Mouse (Mus musculus) frontal cortex, postnatal 36 days (tissue): ENCODE data around the gene Rps19.
"Not testable (repeated sequence)": the region's sequence is repeated elsewhere in the genome, so short reads cannot be mapped to it uniquely, and the experiment has no call there.

ENCODE experiments used
- DNase-seq, 2 experiments: peaks; one replicate each; pipeline ENCODE4 v3.0.0; 2022; ENCODE audit warnings: low spot score in 2 of 2

The Rps19 gene

DNA sequence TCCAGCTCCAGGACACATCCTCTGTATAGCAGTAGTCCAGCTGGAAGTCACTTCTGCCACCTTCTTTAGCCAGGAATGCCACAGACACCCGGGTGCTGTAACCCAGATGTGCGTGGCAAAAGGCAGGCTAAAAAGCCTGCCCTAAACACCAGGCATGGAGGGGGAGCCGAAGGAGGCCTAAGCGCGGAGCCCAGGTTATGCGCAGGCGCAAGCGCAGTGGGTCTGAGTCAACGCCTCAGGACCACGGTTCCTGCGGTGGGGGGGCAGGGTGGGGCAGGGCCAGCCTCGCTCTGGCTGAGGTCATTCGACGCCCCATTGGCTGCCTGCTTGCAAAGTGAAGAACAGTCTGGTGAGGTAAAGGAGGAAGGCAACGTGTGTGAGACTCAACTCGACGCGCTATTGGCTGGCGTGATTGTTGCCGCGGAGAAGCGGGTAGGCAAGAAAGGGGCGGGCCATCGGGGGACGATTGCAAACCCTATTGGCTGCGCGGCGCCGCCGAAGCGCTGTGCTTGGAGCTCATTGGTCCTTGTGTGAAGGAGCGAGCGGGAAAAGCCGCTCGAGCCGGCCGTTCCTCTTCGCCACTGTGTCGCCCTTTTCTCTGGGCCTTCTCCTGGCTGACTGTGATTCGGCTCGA is 14.5 kb upstream of the Rps19 start, which contains the start of the genes Lypd4 and Dmrtc2:
Gene Lypd4, minus strand, starts transcription at position 410 of the 634 bp plus-strand sequence.
Gene Dmrtc2, plus strand, starts transcription at position 526 of the 634 bp plus-strand sequence.
- no peak for DNase-seq

DNA sequence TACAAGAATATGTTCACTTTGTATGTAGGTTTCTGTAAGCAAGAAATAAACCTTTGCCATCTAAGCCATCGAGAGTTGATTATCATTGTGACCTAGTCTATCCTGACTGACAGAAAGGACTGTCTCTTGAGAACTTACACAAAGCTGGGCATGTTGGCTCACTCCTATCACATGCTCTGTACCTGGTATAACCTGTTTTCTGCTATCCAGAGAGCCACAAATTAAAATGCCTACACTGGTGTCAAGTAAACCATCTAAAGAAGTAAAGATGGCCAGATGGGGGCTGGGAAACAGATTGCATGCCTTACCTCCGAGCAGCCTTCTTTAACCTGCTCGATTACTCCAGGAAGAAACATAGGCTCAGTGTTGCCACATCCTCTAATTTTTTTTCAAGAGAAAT is 6.6 kb upstream of the Rps19 start:
- no peak for DNase-seq

DNA sequence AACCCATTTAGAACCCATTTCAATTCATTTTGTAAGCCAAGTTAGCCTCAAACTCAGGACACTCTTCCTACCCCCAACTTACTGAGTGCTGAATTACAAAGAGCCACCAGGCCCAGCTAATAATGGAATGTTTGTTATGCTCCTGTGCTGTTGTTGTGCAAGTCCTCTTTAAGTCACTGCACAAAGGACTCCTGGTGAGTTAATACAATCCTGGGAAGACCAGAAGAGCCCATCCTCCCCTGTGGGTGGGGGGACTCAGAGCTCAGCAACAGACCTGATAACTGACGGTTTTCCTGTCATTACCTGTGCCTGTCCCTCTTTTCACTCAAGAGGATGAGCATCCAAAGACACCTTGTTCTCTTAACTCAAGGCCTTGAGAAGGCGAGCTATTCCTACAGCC is 4.6 kb upstream of the Rps19 start:
- no peak for DNase-seq

DNA sequence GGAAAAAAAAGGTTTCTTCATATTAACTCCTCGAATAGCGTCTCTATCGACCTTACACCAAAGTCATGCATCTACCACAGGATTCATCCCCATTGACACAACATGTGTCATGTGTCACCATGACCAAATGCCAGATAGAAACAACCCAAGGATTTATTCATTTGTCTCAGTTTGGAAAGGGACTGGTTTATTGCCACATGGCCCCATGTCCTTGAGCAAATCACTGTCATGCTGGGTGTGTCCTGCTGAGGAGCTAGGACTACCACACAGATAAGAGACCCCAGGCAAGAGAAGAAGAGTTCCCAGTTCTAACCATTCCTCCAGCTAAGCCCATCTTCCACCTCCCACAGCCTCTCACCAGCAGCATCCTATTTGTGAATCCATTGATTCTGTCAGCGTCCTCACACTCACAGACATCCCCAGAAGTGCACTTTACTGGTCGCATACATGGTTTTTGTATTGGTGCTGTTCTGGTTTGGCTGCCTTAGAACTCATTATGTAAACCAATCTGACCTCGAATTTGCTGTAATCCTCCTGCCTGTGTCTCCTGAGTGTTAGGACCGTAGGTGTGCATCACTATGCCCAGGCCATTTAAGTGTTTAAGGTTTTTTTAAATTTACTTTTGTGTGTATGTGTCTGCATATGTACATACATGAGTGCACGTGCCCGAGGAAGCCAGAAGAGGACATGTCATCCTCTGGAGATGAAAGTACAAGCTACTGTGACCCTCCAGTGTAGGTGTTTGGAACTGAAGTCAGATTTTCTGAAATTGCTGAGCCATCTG is 1.6 kb upstream of the Rps19 start:
- DNase-seq, result no peak

DNA sequence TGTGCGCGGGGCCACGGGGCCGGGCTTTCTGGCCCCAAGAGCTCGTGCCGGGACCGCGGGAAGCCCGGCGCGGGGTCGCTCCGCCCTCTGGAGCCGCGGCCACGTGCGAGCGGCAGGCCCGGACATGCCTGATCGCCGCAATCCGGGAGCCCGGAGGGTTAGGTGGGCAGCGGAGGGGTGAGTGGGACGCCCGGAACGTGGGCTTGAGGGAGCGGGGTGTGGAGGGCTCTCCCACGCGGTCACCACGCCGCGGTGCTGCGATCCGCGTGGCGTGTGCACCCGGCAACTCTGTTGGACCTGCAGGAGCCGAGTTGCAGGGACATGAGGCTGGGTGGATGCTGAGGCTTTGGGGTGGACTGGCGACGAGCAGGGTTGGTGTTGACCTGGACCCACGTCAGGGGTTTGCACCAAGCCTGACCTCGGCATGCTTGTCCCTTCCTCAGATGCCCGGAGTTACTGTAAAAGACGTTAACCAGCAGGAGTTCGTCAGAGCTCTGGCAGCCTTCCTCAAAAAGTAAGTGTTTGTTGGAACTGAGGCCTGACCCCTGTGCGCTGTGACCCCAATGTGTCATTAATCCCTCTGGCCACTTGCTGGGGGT is 621 bp downstream of the Rps19 start:
- no peak for DNase-seq

DNA sequence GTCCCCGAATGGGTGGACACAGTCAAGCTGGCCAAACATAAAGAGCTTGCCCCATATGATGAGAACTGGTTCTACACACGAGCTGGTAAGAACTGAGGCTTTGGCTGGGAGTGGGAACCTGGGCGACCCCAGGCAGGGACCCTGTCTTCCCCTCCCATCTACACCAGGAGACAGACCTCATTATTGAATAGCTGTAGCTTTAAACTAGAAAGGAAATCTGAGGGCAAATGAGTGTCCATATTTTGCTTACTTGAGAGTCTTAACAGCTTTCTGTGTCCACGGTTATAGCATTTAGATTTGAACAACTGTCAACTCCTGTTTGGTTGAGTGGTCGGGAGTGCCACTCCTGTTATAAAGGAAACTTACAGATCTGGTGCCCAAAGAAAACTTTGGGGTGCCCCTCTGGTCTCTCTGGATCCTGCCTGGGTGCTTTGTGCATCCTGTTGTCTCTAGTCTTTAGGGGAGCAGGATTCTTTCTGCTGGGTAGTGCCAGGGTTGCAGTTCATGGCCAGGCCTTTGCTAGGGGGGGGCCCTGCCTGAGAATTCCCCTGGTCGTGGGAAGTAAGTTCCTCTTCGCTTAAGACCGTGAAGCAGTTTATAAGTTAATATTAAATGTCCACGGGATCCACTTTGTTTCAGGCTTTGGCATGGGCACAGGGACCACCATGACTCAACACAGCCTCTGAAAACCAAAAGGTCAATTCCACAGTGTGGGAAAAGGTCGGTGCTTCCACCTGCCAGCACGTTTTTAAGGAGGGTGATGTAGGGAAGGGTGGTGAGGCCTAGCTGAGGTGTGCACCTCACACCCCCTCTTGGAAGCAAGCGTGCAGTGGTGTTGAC is 1.5 kb downstream of the Rps19 start:
- DNase-seq, result no peak

DNA sequence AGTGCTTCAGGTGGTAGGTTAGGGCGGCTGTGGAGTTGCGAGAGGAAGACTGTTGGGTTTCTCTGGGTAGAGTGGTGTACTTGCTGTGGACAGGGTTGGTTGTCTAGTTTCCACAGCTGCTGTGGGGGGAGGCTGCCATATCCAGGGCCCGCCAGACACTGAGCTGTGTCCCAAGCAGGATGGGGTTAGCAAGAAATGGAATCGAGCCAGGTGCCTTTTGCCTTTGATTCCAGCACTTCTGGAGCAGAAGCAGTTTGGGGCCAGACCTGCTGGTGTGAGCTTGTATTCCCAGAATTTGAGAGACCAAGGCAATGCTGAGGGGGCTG is 2.1 kb downstream of the Rps19 start:
- no peak for DNase-seq

DNA sequence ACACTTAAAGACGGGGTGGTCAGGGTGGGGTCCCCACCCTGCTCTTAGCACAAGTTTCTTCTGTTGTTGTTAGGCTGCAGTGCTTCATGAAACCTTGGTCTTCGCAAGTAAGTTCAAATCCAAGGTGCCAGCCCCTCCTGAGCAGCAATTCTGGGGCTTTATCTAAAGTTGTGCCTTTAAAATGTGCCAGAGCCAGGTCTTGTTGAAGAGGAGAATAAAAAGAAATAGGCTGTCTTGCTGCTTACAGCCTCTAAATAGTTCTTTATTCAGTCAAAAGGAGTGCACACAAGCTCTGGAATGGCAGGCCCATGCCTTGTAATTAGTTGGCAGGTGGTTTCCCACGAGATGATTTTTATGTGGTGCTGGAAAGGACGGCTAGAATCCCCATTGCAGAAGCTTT is 2.9 kb downstream of the Rps19 start:
- DNase-seq, result no peak

DNA sequence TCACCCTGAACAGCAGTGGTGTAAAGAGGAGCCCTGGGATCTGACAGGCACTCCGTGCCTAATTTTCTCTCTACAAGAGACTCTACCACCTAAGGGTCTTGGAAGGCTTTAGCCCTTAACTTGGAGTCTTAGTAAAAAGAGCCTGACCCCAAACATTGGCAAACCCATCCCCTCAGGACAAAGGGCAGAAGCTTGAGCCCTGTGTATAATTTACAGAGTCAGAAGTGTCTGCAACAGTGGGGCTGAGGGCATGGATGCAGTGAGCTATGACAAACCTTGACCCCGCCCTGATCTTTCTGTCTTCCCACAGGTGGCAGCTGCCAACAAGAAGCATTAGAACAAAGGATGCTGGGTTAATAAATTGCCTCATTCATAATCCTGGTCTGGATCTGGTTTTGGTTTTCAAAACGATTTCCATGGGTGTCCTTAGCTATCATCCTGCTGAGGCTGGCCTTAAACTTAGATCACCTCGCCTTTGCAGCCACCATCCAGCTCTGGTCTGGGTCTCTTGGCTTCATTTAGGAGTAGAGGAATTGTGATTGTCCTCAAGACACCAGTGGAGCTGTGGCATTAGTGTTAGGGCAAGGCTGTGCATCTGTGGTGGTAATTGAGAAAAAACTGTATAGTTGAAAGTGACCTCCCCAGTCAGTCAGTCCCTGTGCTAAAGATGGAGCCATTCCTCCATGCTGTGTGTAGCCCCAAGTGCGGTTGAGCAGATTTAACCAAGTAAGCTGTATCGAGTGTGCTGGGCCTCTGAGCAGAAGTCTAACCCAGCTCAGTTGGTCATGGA is 5.5 kb downstream of the Rps19 start:
- DNase-seq, result no peak

DNA sequence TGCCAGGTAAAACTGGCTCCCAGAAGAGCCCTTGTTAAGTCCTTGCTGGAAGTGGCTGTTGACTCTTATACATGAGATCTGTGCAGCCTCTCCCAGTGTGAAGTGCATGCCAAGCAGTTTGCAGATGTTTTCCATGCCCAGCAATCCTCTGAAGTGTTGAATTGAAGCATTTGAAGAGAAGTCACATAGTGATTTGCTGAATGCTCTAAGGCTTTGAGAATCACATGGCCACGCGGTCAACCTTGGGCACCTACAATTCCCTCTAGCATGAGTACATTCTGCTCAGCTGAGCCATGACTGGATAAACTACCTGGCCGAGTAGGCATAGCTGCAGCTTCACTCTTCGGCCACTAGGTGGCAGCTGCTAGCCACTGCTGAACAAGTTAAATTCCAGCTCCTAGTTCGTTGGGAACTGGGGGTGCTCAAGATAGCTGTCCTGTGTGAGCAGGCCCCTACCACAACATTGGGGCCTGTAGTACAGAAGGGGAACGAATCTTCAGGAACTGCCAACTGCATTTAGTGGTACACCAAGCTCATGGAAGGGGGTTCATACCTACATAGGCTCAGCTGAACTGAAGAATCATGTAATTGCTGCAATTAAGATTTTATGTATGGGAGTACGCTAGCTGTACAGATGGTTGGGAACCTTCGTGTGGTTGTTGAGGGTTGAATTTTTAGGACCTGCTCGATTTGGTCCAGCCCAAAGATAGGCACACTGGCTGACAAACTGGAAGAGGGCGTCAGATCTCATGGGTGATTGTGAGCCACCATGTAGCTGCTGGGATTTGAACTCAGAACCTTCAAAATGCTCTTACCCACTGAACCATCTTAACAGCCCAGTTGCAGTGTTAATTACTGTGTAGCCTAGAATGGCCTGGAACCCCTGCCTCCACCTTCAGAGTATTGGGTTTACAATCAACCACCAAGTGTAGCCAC is 6.4 kb downstream of the Rps19 start:
- peak; percentile 63 to 76 for DNase-seq

DNA sequence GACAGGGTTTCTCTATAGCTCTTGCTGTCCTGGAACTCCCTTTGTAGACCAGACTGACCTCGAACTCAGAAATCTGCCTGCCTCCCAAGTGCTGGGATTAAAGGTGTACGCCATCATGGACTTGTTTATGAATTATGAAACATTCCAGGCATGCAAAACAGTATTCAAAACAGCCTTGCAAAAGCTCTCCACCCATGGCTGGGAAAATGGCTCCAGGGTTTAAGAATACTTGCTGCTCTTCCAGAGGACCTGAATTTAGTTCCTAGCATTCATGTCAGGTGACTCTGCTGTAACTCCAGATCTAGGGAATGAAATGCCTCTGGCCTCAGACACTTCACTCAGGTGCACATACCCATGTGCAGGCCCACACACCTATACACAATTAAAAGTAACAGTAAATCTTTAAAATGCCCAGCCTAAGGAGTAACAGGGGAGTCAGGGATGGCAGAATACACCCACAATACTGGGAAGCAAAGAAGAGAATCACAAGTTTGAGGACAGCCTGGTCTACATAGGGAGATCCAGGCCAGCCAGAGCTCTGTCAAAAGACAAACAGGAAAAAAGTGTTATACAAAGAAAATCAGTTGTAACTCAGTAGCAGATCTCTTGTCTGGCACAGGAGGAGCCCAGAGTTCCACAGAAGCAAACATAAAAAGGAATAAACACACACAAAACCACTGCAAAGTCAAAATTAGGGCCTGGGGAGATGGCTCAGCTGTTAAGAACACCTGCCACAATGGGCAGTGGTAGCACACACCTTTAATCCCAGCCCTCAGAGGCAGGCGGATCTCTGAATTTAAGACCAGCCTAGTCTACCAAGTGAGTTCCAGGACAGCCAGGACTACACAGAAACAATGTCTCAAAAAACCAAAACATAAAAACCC is 7.3 kb downstream of the Rps19 start:
- no peak for DNase-seq

DNA sequence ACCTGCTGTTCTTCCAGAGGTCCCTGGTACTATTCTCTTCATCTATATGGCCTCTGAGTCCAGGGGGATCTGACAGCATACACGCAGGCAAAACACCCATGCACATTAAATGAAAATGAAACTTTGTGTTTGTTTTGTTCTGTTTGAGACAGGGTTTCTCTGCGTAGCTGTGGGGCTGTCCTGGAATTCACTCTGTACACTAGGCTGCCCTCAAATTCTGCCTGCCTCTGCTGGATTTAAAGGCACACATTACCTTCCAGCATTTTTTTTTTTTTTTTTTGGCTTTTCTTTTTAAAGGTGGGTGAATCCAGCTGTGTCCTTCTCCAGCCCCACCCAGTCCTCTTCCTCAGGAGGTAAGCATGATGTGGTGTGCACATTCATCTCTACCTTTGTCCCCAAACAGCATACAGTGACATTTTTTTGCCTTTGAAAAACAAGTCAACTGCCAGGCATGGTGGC is 8.0 kb downstream of the Rps19 start:
- DNase-seq, result no peak

DNA sequence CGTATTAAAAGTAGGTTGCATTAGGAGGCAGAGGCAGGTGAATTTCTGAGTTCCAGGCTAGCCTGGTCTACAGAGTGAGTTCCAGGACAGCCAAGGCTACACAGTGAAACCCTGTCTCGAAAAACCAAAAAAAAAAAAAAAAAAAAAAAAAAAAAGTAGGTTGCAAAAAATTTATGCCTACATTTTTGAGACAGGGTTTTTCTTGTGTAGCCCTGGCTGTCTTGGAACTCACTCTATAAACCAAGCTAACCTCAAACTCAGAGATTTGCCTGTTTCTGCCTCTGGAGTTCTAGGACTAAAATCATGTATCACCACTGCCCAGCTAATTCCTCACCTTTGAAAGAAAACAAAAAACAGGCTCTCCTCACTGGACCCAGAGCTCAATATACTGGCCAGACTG is 11.6 kb downstream of the Rps19 start:
- not testable (repeated sequence) for DNase-seq

DNA sequence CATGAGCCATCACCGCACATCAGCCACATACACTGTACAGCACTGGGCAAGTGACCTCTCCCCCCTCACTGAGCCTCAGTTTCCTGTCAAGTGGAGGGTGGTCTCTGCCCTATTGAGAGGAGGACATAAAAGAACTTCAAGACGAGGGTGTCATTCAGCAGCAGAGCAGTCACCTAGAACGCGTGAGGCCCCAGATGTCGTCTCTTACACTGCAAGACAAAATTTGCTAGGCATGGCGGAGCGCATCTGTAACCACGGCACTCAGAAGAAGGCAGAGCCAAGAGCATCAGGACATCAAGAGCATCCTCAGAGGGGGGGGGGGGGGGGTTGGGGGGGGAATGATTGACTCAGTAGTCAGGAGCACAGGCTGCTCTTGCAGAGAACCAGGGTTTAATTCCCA is 12.1 kb downstream of the Rps19 start:
- no peak for DNase-seq

DNA sequence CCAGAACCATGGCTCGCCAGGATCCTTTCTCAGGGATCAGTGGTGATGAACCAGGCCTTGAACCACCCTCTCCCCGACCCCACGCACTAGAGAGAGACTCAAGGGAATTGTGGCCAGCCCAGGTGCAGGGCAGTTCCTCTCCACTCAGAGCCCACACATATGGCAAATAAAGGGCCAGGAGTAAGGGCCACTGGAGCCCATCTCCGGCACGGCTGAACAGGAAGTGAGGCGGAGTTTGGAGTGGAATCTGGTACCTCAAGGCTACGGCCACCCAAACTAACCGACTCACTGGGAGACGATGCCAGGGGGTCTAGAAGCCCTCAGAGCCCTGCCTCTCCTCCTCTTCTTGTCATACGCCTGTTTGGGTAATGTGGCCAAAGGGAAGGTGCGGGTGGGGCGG is 13.1 kb downstream of the Rps19 start, which contains the start of gene Cd79a:
Gene Cd79a, plus strand, starts transcription at position 158 of the 400 bp plus-strand sequence.
- no peak for DNase-seq

DNA sequence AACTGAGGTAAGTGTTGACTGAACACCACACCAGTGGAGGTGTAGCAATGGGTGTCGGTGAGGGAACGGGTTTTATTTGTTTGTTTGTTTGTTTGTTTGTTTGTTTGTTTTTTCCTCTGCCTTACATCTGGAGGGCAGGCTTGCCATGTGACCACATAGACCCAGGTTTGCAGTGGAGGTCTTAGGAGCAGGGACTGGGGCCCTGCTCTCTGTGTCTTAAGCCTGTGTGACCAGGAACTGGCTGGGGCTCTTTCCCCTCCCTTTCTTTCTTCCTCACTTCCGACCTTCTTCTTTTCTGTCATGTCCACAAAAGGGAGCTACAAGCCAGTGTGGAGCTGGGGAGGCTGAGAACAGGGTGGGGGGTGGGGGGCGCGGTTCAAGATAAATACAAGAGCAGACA is 13.8 kb downstream of the Rps19 start:
- DNase-seq, result no peak

DNA sequence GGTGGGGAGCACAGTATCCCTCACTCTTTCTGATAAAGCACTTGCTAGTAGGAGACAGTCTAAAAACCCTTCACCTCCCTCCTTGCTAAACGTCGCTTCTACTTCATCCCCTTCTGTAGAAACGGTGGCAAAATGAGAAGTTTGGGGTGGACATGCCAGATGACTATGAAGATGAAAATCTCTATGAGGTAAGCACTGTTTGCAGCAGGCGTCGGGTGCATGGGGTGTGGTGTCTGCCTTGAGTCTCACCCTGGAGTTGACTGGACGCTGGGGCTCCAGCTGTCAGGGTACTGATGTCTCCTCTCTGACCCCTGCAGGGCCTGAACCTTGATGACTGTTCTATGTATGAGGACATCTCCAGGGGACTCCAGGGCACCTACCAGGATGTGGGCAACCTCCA is 16.9 kb downstream of the Rps19 start:
- DNase-seq, result no peak

DNA sequence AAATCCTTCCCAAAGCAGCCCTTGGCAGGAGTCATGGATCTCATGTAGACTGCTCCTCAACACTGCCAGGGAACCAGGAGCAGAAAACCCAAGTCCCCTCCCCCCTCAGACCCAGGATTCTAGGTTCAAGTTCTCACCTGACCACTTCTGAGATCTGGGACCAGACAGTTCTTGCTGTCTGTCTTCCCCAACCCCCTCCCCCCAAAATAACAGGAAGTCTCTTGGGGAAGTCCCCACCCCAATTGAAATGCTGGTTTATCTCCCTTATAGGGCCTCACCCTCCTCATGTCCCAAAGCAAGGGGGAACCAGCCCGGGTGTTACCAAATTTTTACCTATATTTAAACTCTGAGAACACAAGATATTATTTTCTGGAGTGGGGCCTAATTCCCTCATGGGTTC is 17.7 kb downstream of the Rps19 start:
- DNase-seq, result no peak

DNA sequence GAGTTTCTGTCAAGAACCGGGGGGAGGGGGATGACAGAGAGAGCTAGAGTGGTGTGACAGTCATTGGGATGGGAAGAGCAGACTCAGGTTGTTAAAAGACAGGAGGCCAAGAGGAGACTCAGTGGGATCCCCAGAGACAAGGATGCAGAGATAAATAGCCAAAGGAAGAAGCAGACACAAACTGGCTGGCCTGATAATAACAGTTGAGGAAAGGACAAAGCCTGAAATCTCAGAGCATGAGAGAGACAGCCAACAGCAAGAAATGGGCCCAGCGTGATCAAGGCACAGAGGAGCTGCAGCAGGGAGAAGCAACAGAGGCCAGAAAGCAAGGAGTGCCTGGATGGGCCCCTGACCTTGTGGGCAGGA is 18.1 kb downstream of the Rps19 start:
- no peak for DNase-seq
